Mouse (Mus musculus): ENCODE measurements at regions not wholly inside any gene's neighbourhood (a gene's known extent, or its start where the extent isn't known, plus 50 kb on each side); places are given as distances from the start of the nearest gene placed in this dataset.
A peak's percentile ranks its signal among the peaks of the same experiment; 100 is the strongest.

- Histone ChIP-seq H3K4me1 (ENCODE audit: control insufficient read depth in 2 of 2, insufficient read depth in 2 of 2, low read length in 2 of 2) (no peaks in the 10 kb centered on the region), H3K27me3 (ENCODE audit: control insufficient read depth, insufficient read depth, low read length) (no peaks in the 10 kb centered on the region), H3K27ac (replicated peaks in 1 of 2; ENCODE audit: control insufficient read depth in 1 of 2, insufficient read depth in 1 of 2, low read depth in 2 of 2, low read length in 2 of 2) (no peak overlapping the region), H3K4me2 (ENCODE audit: low read length) (no peak overlapping the region), H3K4me3 (ENCODE audit: control insufficient read depth in 1 of 2, insufficient read depth in 1 of 2, low read depth in 1 of 2, low read length in 2 of 2) (no peak overlapping the region), H3K9ac (ENCODE audit: low read length) (no peak overlapping the region), H3K36me3 (ENCODE audit: control insufficient read depth, insufficient read depth, low read length) (no peaks in the 10 kb centered on the region), H3K9me3 (ENCODE audit: control insufficient read depth, low read length) (no peaks in the 10 kb centered on the region)
- ATAC-seq (ENCODE audit: insufficient number of reproducible peaks, insufficient read depth, low FRiP score, low read depth): no peak
- WGBS: 92% methylated on average over 7 of the region's 7 CpGs
These were observed 257.0 kb upstream of the Dmac1 start for GRCm38 (mm10) chr4:75535067-75535466.

GRCm38 (mm10) chr4:75529607-75530006, 251.5 kb upstream of the Dmac1 start:
- no peak for ATAC-seq (ENCODE audit: insufficient number of reproducible peaks, insufficient read depth, low FRiP score, low read depth)
- Histone ChIP-seq H3K4me3 (ENCODE audit: control insufficient read depth in 1 of 2, insufficient read depth in 1 of 2, low read depth in 1 of 2, low read length in 2 of 2) (no peak overlapping the region), H3K9ac (ENCODE audit: low read length) (no peak overlapping the region), H3K4me2 (ENCODE audit: low read length) (no peak overlapping the region), H3K36me3 (ENCODE audit: control insufficient read depth, insufficient read depth, low read length) (no peaks in the 10 kb centered on the region), H3K27me3 (ENCODE audit: control insufficient read depth, insufficient read depth, low read length) (no peaks in the 10 kb centered on the region), H3K4me1 (ENCODE audit: control insufficient read depth in 2 of 2, insufficient read depth in 2 of 2, low read length in 2 of 2) (0 out of 4 replicates have a peak, but pooled peaks cover 0 to 5% of the 10 kb centered on the region in 2 experiments), H3K27ac (replicated peaks in 1 of 2; ENCODE audit: control insufficient read depth in 1 of 2, insufficient read depth in 1 of 2, low read depth in 2 of 2, low read length in 2 of 2) (no peak overlapping the region), H3K9me3 (ENCODE audit: control insufficient read depth, low read length) (no peaks in the 10 kb centered on the region)
- 85% methylated on average over 2 of the region's 2 CpGs for WGBS

- H3K27me3 ChIP-seq (ENCODE audit: control insufficient read depth, insufficient read depth, low read length): no peaks in the 10 kb centered on the region
- peak; percentile 35; the same call in 1 of the 2 replicates for ATAC-seq (ENCODE audit: insufficient number of reproducible peaks, insufficient read depth, low FRiP score, low read depth)
- H3K27ac ChIP-seq (replicated peaks in 1 of 2; ENCODE audit: control insufficient read depth in 1 of 2, insufficient read depth in 1 of 2, low read depth in 2 of 2, low read length in 2 of 2): no peak overlapping the region; a peak in 1 of 4 replicates
- no peak overlapping the region for H3K4me2 ChIP-seq (ENCODE audit: low read length)
- H3K9me3 ChIP-seq (ENCODE audit: control insufficient read depth, low read length): no peaks in the 10 kb centered on the region
- 55% methylated on average over 3 of the region's 3 CpGs for WGBS
- peaks cover 0 to 4% of the 10 kb centered on the region in 2 experiments; a peak in 1 of 4 replicates for H3K4me1 ChIP-seq (ENCODE audit: control insufficient read depth in 2 of 2, insufficient read depth in 2 of 2, low read length in 2 of 2)
- no peak overlapping the region for H3K4me3 ChIP-seq (ENCODE audit: control insufficient read depth in 1 of 2, insufficient read depth in 1 of 2, low read depth in 1 of 2, low read length in 2 of 2)
- H3K9ac ChIP-seq (ENCODE audit: low read length): no peak overlapping the region
- no peaks in the 10 kb centered on the region for H3K36me3 ChIP-seq (ENCODE audit: control insufficient read depth, insufficient read depth, low read length)
These were observed 239.5 kb upstream of the Dmac1 start for GRCm38 (mm10) chr4:75517459-75518158.
